Mouse (Mus musculus): ENCODE data around the gene Adap1. TPM values are rescaled to one million over a fixed set of nuclear protein-coding genes. Genes with fewer than 3 reads are reported as not detected.
A peak's percentile ranks its signal among the peaks of the same experiment; 100 is the strongest.

The Adap1 gene
- total and polyA plus RNA-seq, 2 experiments from 2014 or later = 141 to 253 TPM

DNA sequence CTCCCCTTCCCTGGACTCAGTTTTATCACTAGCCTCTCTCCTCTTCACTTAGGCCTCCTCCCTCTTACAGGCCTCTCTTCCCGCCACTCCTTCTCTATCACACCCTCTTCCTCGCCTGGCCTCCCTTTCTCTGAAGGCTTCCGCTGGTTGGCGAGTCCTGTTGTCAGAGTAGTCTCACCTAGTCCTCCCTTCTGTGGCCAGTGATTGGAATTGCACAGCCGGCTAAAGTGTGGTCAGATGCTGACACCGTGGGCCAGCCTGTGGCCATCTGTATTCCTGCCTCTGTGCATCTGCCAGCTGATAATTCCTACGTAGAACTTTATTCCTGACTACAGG, 72.5 kb downstream of the Adap1 start:
- DNase-seq (ENCODE audit: low spot score) = no peak
- no peaks in the 10 kb centered on the region for H3K27me3 ChIP-seq (ENCODE audit: insufficient read depth, low read length)
- WGBS = under 1% methylated on average over 7 of the region's 7 CpGs
- H3K4me2 ChIP-seq (ENCODE audit: low read depth, low read length, poor library complexity, severe bottlenecking) = peak overlapping the region; percentile 85
- H3K4me3 ChIP-seq (ENCODE audit: low read depth, low read length) = peak overlapping the region; percentile 63
- no peaks in the 10 kb centered on the region for H3K9me3 ChIP-seq (ENCODE audit: low read length)
- peak; percentile 0; the same call in 1 of the 2 replicates for ATAC-seq (ENCODE audit: low FRiP score)
- peaks cover 18% of the 10 kb centered on the region; the same call in 1 of the 2 replicates for H3K36me3 ChIP-seq (ENCODE audit: insufficient read depth, low read length)
- H3K4me1 ChIP-seq (ENCODE audit: insufficient read depth, low read length) = peaks cover 6% of the 10 kb centered on the region
- H3K27ac ChIP-seq (ENCODE audit: low read depth, low read length) = peak overlapping the region; percentile 92
- H3K9ac ChIP-seq (replicated peaks; ENCODE audit: low read length, poor library complexity, severe bottlenecking) = peak overlapping the region; percentile 77
- TF ChIP-seq CTCF (IDR thresholded peaks at IDR 0.05) = no peak

DNA sequence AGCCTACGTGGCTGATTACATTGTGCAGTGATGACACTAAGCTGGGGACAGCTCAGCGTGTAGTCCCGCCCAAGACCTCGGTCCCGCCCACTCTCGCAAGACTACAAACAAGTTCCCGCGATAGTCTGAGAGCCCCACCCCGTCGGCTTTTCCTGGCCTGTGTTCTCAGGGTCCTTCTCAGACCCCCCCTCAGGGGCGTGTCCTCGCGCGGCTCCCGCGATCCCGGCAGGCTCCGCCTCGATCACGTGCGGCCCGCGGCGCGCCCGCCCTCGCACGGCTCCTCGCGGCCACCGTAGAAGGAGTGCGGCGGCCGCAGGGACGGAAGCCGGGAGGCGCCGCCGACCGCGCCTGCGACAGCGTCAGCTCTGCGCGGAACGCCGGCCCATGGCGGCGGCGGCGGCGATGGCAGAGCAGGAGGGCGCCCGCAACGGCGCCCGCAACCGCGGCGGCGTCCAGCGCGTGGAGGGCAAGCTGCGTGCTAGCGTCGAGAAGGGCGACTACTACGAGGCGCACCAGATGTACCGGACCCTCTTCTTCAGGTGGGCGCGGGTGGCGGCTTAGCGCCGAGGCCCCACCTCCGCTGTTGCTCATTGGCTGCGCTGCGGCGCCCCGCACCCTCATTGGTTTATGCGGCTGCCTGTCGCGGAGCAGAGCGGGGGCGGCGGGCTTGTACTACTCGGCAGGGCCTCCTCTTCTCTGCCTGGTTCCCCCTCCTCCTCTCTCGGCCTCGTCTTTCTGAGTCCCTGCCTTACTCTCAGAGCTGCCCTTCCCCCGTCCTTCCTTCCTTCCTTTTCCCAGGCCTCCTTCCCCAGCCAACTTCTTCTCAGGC, 73.1 kb downstream of the Adap1 start, which contains the start of gene Get4:
Gene Get4, plus strand, starts transcription at position 244 of the 829 bp plus-strand sequence.
- peak within 1 kb of the TSS; percentile 85 for H3K4me2 ChIP-seq (ENCODE audit: low read depth, low read length, poor library complexity, severe bottlenecking)
- DNase-seq (ENCODE audit: low spot score) (peak; percentile 100), ATAC-seq (ENCODE audit: low FRiP score) (peak; percentile 96)
- peaks cover 24% of the 10 kb centered on the region; the same call in 1 of the 2 replicates for H3K36me3 ChIP-seq (ENCODE audit: insufficient read depth, low read length)
- peaks cover 6% of the 10 kb centered on the region for H3K4me1 ChIP-seq (ENCODE audit: insufficient read depth, low read length)
- WGBS = under 1% methylated on average over 78 of the region's 90 CpGs
- peak within 1 kb of the TSS; percentile 92 for H3K27ac ChIP-seq (ENCODE audit: low read depth, low read length)
- TF ChIP-seq CTCF (IDR thresholded peaks at IDR 0.05) = no peak
- no peaks in the 10 kb centered on the region for H3K27me3 ChIP-seq (ENCODE audit: insufficient read depth, low read length)
- peak within 1 kb of the TSS; percentile 77 for H3K9ac ChIP-seq (replicated peaks; ENCODE audit: low read length, poor library complexity, severe bottlenecking)
- peak within 1 kb of the TSS; percentile 63 for H3K4me3 ChIP-seq (ENCODE audit: low read depth, low read length)
- no peaks in the 10 kb centered on the region for H3K9me3 ChIP-seq (ENCODE audit: low read length)

DNA sequence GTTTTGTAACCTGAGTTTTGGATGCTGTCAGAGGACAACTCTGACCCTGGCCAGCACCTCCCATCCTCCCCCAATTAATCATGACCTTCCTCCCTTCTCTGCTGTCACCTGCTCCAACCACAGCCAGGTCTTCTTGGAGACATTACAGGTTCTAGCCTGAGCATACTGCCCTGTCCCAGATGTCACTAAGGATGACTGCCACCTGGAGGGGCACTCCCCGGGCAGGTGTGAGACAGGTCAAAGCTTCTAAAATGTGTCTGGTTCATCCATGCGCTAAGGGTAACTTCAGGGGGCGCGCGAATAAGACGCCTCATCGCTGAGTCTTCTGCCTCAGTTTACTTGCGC, 73.7 kb downstream of the Adap1 start:
- Histone ChIP-seq H3K4me3 (ENCODE audit: low read depth, low read length) (peak overlapping the region; percentile 63), H3K36me3 (ENCODE audit: insufficient read depth, low read length) (peaks cover 28% of the 10 kb centered on the region), H3K4me1 (ENCODE audit: insufficient read depth, low read length) (peaks cover 6% of the 10 kb centered on the region), H3K27me3 (ENCODE audit: insufficient read depth, low read length) (no peaks in the 10 kb centered on the region), H3K9me3 (ENCODE audit: low read length) (no peaks in the 10 kb centered on the region), H3K27ac (ENCODE audit: low read depth, low read length) (peak overlapping the region; percentile 87), H3K4me2 (ENCODE audit: low read depth, low read length, poor library complexity, severe bottlenecking) (peak overlapping the region; percentile 66), H3K9ac (replicated peaks; ENCODE audit: low read length, poor library complexity, severe bottlenecking) (peak overlapping the region; percentile 70)
- TF ChIP-seq CTCF (IDR thresholded peaks at IDR 0.05) = peak; percentile 52
- ATAC-seq (ENCODE audit: low FRiP score) = peak; percentile 43
- WGBS = 2% methylated on average over 8 of the region's 8 CpGs
- no peak for DNase-seq (ENCODE audit: low spot score)

DNA sequence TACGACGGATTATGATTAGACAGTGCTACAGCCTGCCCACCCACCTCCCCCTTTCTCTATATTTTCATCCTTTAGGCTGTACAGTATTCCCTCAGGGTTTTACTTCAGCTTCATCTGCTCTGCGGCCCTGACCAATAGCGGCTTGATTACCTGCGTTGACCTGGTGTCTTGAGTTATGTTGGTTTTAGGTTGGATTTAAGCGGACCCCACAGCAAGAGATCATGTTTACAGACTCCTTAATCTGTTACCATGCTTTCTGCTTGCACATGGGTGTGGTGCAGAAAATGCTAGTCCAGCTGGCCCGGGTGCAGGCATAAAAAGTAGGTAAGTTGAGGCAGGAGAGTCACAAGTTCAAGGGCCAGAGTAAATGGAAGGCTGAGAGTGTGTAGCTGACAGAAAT, 74.1 kb downstream of the Adap1 start:
- peak overlapping the region; percentile 70 for H3K9ac ChIP-seq (replicated peaks; ENCODE audit: low read length, poor library complexity, severe bottlenecking)
- no peaks in the 10 kb centered on the region for H3K9me3 ChIP-seq (ENCODE audit: low read length)
- H3K27me3 ChIP-seq (ENCODE audit: insufficient read depth, low read length) = no peaks in the 10 kb centered on the region
- 89% methylated on average over 7 of the region's 7 CpGs for WGBS
- H3K4me3 ChIP-seq (ENCODE audit: low read depth, low read length) = no peak overlapping the region
- peaks cover 6% of the 10 kb centered on the region for H3K4me1 ChIP-seq (ENCODE audit: insufficient read depth, low read length)
- no peak for TF ChIP-seq CTCF (IDR thresholded peaks at IDR 0.05)
- no peak for ATAC-seq (ENCODE audit: low FRiP score)
- no peak for DNase-seq (ENCODE audit: low spot score)
- H3K36me3 ChIP-seq (ENCODE audit: insufficient read depth, low read length) = peaks cover 32% of the 10 kb centered on the region
- peak overlapping the region; percentile 87 for H3K27ac ChIP-seq (ENCODE audit: low read depth, low read length)
- peak overlapping the region; percentile 66 for H3K4me2 ChIP-seq (ENCODE audit: low read depth, low read length, poor library complexity, severe bottlenecking)

- no peak for DNase-seq (ENCODE audit: low spot score)
- no peak overlapping the region for H3K4me3 ChIP-seq (ENCODE audit: low read depth, low read length)
- H3K9me3 ChIP-seq (ENCODE audit: low read length) = no peaks in the 10 kb centered on the region
- 72% methylated on average over 3 of the region's 3 CpGs for WGBS
- H3K4me1 ChIP-seq (ENCODE audit: insufficient read depth, low read length) = peaks cover 6% of the 10 kb centered on the region
- TF ChIP-seq CTCF (IDR thresholded peaks at IDR 0.05) = no peak
- peaks cover 46% of the 10 kb centered on the region for H3K36me3 ChIP-seq (ENCODE audit: insufficient read depth, low read length)
- no peak overlapping the region for H3K9ac ChIP-seq (replicated peaks; ENCODE audit: low read length, poor library complexity, severe bottlenecking)
- no peak for ATAC-seq (ENCODE audit: low FRiP score)
- no peaks in the 10 kb centered on the region for H3K27me3 ChIP-seq (ENCODE audit: insufficient read depth, low read length)
- H3K4me2 ChIP-seq (ENCODE audit: low read depth, low read length, poor library complexity, severe bottlenecking) = no peak overlapping the region
- H3K27ac ChIP-seq (ENCODE audit: low read depth, low read length) = no peak overlapping the region
Measured at GRCm38 (mm10) chr5:139248846-139249245, 76.6 kb downstream of the Adap1 start.

DNA sequence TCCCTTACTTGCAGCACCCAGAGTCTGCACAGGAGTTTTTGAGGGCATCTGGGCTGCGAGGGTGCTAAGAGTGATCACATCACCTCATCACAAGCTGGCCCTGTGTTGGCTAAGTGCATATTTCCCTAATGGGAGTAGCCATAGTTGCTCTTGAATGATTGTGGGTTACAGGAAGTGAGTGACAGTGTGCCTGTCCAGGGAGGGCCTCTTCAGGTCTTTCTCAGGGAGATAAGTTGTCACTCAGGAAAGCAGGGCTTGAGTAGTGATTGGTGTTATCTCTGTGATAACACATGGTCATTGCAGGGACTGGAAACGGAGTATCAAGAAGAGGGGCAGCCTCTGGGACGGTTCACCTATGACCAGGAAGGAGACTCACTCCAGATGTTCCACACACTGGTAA, 77.7 kb downstream of the Adap1 start:
- H3K36me3 ChIP-seq (ENCODE audit: insufficient read depth, low read length) = peaks cover 50% of the 10 kb centered on the region
- H3K4me1 ChIP-seq (ENCODE audit: insufficient read depth, low read length) = no peaks in the 10 kb centered on the region
- H3K27ac ChIP-seq (ENCODE audit: low read depth, low read length) = no peak overlapping the region
- WGBS = 92% methylated on average over 3 of the region's 3 CpGs
- H3K4me2 ChIP-seq (ENCODE audit: low read depth, low read length, poor library complexity, severe bottlenecking) = no peak overlapping the region
- no peak for TF ChIP-seq CTCF (IDR thresholded peaks at IDR 0.05)
- no peak for DNase-seq (ENCODE audit: low spot score)
- H3K4me3 ChIP-seq (ENCODE audit: low read depth, low read length) = no peak overlapping the region
- H3K27me3 ChIP-seq (ENCODE audit: insufficient read depth, low read length) = no peaks in the 10 kb centered on the region
- no peak for ATAC-seq (ENCODE audit: low FRiP score)
- no peak overlapping the region for H3K9ac ChIP-seq (replicated peaks; ENCODE audit: low read length, poor library complexity, severe bottlenecking)
- no peaks in the 10 kb centered on the region for H3K9me3 ChIP-seq (ENCODE audit: low read length)
